Mouse (Mus musculus) heart, embryonic 12.5 days (tissue): ENCODE measurements around the gene Lrrc74b. TPM values are rescaled to one million over a fixed set of nuclear protein-coding genes. Genes with fewer than 3 reads are reported as not detected.

Source experiments
- ATAC-seq: fragments of 200-750 bp; cut with Nextera tagmentation; 2 replicates; pipeline ENCODE4 v1.8.0; 2017; ENCODE audit warnings: moderate TSS enrichment, moderate library complexity; ENCODE audit not compliant: insufficient number of reproducible peaks, low FRiP score
- H3K27ac ChIP-seq: fragments of 300-500 bp; sonication (generic); 2 replicates; pipeline ENCODE4 v1.5.1; 2016; ENCODE audit warnings: mild to moderate bottlenecking, moderate library complexity; ENCODE audit not compliant: poor library complexity, severe bottlenecking
- H3K27me3 ChIP-seq: fragments of 300-500 bp; sonication (generic); replicated peaks from 2 replicates; pipeline ENCODE4 v1.6.1; 2016; ENCODE audit warnings: mild to moderate bottlenecking, moderate library complexity
- H3K36me3 ChIP-seq: fragments of 300-500 bp; sonication (generic); 2 replicates; pipeline ENCODE4 v1.6.1; 2016; ENCODE audit warnings: mild to moderate bottlenecking, moderate library complexity
- H3K4me1 ChIP-seq: fragments of 300-500 bp; sonication (generic); replicated peaks from 2 replicates; pipeline ENCODE4 v1.6.1; 2016; ENCODE audit warnings: mild to moderate bottlenecking
- H3K4me2 ChIP-seq: fragments of 300-500 bp; sonication (generic); 2 replicates; pipeline ENCODE4 v1.6.1; 2016; ENCODE audit warnings: mild to moderate bottlenecking, moderate library complexity
- H3K4me3 ChIP-seq: fragments of 300-500 bp; sonication (generic); 2 replicates; pipeline ENCODE4 v1.5.1; 2016; ENCODE audit warnings: mild to moderate bottlenecking
- H3K9ac ChIP-seq: fragments of 300-500 bp; sonication (generic); 2 replicates; pipeline ENCODE4 v1.6.1; 2016; ENCODE audit warnings: mild to moderate bottlenecking, moderate library complexity
- H3K9me3 ChIP-seq: fragments of 300-500 bp; sonication (generic); replicated peaks from 2 replicates; pipeline ENCODE4 v1.6.1; 2016; ENCODE audit warnings: mild to moderate bottlenecking, moderate library complexity
- WGBS: fragments of 180-500 bp; shearing (Covaris S2); methylation state at CpG from one replicate; pipeline ENCODE4 v1.1.7; 2016; 5-methylcytosine and 5-hydroxymethylcytosine counted together
- polyA plus RNA-seq: library from polyadenylated mRNA; unstranded; fragments of >200 nt; fragmentation: Nextera tagmentation; extraction: Ambion mirVana; gene quantifications from 2 replicates; pipeline ENCODE4 v1.2.1, GENCODE M21; 2016

Gene Lrrc74b
- polyA plus RNA-seq, 1 experiment from 2014 or later = 0.23 TPM

DNA sequence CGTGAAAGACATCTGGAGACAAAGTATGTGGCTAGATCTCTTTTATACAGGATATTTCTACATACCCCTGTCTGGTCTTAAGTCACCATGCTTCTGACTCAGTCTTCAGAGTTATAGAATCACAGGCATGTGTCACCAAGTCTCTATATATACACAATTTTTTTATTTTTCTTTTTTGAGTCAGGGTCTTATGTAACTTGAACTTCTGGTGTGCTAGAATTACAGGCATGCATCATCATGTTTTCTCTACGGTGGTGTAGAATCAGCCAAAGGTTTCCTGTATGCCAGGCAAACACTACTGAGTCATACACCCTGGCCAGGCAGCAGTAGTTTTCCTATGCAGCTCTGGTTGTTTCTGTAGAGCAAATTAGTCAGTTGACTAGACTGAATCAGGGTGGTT lies 18.4 kb downstream of the Lrrc74b start:
- 56% methylated on average over 2 of the region's 2 CpGs for WGBS
- ATAC-seq = no peak
- no peaks in the 10 kb centered on the region for H3K36me3 ChIP-seq
- H3K27me3 ChIP-seq = peaks cover 14% of the 10 kb centered on the region
- no peaks in the 10 kb centered on the region for H3K4me1 ChIP-seq
- H3K27ac ChIP-seq = no peak overlapping the region
- no peak overlapping the region for H3K4me2 ChIP-seq
- H3K4me3 ChIP-seq = no peak overlapping the region
- no peaks in the 10 kb centered on the region; the same call in 1 of the 2 replicates for H3K9me3 ChIP-seq
- no peak overlapping the region for H3K9ac ChIP-seq

DNA sequence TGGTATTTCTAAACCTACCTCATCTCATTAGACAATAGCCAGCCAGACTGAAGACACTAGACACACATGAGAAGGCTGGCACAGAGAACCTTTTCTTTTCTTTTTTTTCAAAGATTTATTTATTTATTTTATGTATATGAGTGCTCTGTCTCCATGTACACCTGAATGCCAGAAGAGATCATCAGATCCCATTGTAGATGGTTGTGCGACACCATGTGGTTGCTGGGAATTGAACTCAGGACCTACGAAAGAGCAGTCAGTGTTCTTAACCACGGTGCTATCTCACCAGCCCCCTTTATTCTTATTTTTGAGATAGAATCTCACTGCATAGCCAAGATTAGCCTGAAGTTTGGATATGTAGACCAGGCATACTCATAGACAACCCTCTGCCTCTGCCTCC lies 24.5 kb downstream of the Lrrc74b start:
- ATAC-seq = no peak
- no peak overlapping the region for H3K9ac ChIP-seq
- H3K27me3 ChIP-seq = peaks cover 14% of the 10 kb centered on the region
- peaks cover 3% of the 10 kb centered on the region; the same call in 1 of the 2 replicates for H3K4me1 ChIP-seq
- 0 out of 2 replicates have a peak, but pooled peaks cover 2% of the 10 kb centered on the region for H3K9me3 ChIP-seq
- 80% methylated on average over 3 of the region's 3 CpGs for WGBS
- H3K4me2 ChIP-seq = no peak overlapping the region
- no peaks in the 10 kb centered on the region for H3K36me3 ChIP-seq
- no peak overlapping the region for H3K27ac ChIP-seq
- no peak overlapping the region for H3K4me3 ChIP-seq

DNA sequence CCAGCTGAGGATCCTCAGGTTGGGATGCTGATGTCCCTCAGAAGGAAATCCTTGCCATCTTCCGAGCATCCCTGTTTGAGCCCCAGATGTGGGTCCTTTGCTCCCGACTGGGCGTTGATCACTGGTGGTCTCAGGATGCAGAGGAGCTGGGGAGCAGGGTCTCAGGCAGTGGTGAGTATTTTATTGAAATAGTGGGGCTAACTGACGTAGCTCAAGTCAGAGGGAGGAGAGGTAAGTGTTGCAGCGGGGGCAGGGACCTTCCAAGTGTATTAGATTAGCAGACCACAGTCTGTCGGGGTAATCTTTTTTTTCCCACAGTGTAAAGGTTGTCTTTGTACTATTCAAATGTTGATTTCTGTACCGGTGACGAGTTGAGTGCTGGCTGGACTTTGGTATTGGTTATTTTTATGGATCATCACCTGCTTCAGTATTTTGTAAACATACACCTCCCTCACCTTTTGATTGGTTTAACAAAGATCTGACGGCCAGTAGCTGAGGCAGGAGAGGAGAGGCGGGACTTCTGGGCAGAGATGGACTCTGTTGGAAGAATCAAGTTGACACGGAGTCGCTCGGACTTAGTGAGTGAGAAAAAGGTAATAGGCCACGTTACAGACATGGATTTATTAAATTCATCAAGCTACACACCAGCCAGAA lies 28.2 kb downstream of the Lrrc74b start:
- no peak for ATAC-seq
- H3K4me2 ChIP-seq = no peak overlapping the region
- WGBS = 59% methylated on average over 14 of the region's 14 CpGs
- peaks cover 11% of the 10 kb centered on the region for H3K36me3 ChIP-seq
- peaks cover 16% of the 10 kb centered on the region for H3K4me1 ChIP-seq
- 0 out of 2 replicates have a peak, but pooled peaks cover 2% of the 10 kb centered on the region for H3K9me3 ChIP-seq
- H3K27ac ChIP-seq = no peak overlapping the region
- H3K9ac ChIP-seq = no peak overlapping the region
- no peak overlapping the region for H3K4me3 ChIP-seq
- H3K27me3 ChIP-seq = no peaks in the 10 kb centered on the region

DNA sequence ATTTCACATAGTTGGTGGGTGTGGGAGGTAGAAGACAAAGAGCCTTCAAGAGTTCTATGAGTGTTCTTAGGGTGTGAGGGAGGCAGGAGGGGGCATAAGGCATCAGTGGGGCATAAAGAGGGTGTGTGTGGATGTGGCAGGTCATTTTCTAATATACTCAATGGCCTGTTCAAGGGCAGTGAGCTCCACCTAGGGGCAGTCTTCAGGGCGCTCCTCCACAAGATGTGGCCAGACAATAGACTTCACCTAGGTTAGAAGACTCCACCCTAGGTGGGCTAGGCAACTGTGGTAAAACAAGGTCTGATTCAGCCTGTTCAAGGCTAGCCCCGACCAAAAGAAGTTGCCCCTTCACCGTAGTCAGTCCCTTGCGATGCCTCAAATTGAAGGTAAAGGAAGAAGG lies 28.8 kb downstream of the Lrrc74b start:
- no peak overlapping the region for H3K4me2 ChIP-seq
- H3K9me3 ChIP-seq = 0 out of 2 replicates have a peak, but pooled peaks cover 2% of the 10 kb centered on the region
- no peak overlapping the region for H3K27ac ChIP-seq
- H3K9ac ChIP-seq = no peak overlapping the region
- H3K4me1 ChIP-seq = peaks cover 16% of the 10 kb centered on the region
- H3K4me3 ChIP-seq = no peak overlapping the region
- peaks cover 16% of the 10 kb centered on the region for H3K36me3 ChIP-seq
- no peak for ATAC-seq
- 40% methylated on average over 4 of the region's 4 CpGs for WGBS
- no peaks in the 10 kb centered on the region for H3K27me3 ChIP-seq

DNA sequence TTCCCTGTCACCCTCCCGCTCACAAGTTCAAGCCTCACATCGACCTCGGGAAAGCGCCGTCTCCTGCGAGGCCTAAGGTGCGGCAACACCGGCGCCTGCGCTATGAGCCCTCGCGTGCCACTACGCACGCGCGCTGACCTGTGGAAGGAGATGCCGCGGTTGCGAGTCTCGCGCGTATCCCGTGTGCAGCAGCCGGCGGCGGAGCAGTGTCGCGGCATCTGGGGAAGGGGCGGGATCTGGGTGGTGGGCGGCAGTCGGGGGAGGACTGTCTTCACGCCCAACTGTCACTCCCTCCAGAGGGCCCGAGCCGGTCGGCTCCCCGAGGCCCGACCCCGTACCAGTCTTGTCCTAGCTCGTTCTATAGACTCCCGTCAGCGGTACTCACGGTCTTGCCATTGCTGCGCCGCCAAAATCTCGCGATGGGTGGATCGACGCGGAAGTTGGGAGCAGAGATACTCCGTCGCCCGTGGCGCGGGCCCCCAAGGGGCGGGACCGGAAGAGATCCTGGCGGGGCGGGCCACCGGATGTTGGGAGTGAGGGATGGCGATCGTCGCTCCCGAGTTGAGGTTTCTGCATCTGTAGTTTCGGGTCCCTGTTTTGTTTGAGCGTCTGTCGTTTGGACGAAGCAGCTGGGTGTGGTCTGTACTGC lies 30.3 kb downstream of the Lrrc74b start, which contains the start of gene Thap7:
Gene Thap7 (minus strand): TSS at position 497 of the 649 bp plus-strand sequence.
- Histone ChIP-seq H3K4me1 (peaks cover 16% of the 10 kb centered on the region), H3K36me3 (peaks cover 31% of the 10 kb centered on the region), H3K9ac (peak within 1 kb of the TSS; percentile 85), H3K27ac (peak within 1 kb of the TSS; percentile 92), H3K4me2 (peak within 1 kb of the TSS; percentile 90), H3K27me3 (no peaks in the 10 kb centered on the region), H3K4me3 (peak within 1 kb of the TSS; percentile 70), H3K9me3 (no peaks in the 10 kb centered on the region)
- WGBS = under 1% methylated on average over 67 of the region's 67 CpGs
- peak; percentile 96 for ATAC-seq

DNA sequence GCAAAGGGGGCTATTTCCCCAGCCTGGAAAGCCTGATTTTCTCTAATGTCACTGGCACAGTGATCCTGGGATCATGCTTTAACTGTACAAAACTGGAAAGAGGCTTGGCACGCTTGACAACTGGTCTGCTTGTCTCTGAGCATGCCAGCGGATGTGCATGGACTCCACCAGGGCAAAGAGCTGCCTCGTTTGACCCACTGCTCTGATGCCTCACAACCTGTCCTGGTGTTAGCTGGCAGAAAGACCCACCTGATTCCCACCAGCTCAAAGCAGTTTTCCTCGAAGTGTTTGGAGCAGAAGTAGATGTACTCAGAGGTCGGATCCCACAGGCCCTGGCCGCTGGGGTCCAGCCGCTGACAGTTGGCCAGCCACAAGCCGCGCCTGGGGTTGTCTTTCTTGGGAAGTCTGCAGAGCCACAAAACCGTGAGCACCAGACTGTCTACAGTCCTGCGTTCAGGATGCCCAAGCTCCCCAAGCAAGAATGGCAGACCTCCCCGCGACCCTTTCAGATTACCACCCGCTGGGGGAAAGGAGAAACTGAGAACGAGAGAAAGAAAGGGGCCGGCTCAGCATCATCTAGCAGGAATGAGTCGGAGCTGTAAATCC lies 31.0 kb downstream of the Lrrc74b start:
- H3K27me3 ChIP-seq = no peaks in the 10 kb centered on the region
- 16% methylated on average over 17 of the region's 17 CpGs for WGBS
- H3K4me3 ChIP-seq = peak overlapping the region; percentile 70
- peak overlapping the region; percentile 92 for H3K27ac ChIP-seq
- H3K36me3 ChIP-seq = peaks cover 38% of the 10 kb centered on the region
- H3K4me1 ChIP-seq = peaks cover 16% of the 10 kb centered on the region
- H3K9ac ChIP-seq = peak overlapping the region; percentile 85
- no peak for ATAC-seq
- H3K9me3 ChIP-seq = no peaks in the 10 kb centered on the region
- H3K4me2 ChIP-seq = peak overlapping the region; percentile 90

DNA sequence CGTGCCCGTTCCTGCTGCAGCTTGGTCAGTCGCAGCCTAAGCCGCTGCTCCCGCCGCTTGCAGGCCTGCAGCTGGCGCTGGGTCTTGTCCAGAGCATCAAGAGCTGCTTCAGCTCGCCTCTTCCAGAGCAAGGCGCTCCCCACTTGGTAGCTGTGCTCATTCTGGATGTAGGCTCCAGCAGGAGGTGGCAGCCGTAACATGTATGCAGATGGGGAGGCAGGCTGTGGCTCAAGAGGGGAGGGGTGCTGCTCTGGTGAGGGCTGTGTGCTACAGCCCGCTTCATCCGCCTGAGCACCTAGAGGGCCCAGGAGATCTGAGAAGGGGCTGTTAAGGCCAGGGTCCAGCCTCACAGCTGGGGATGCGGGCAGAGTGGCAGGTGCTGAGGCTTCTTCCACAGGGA lies 32.8 kb downstream of the Lrrc74b start:
- no peak overlapping the region for H3K9ac ChIP-seq
- H3K27ac ChIP-seq = no peak overlapping the region
- no peak for ATAC-seq
- peaks cover 53% of the 10 kb centered on the region for H3K36me3 ChIP-seq
- 88% methylated on average over 13 of the region's 13 CpGs for WGBS
- H3K27me3 ChIP-seq = no peaks in the 10 kb centered on the region
- H3K4me1 ChIP-seq = peaks cover 16% of the 10 kb centered on the region
- H3K9me3 ChIP-seq = no peaks in the 10 kb centered on the region
- no peak overlapping the region for H3K4me3 ChIP-seq
- H3K4me2 ChIP-seq = no peak overlapping the region

DNA sequence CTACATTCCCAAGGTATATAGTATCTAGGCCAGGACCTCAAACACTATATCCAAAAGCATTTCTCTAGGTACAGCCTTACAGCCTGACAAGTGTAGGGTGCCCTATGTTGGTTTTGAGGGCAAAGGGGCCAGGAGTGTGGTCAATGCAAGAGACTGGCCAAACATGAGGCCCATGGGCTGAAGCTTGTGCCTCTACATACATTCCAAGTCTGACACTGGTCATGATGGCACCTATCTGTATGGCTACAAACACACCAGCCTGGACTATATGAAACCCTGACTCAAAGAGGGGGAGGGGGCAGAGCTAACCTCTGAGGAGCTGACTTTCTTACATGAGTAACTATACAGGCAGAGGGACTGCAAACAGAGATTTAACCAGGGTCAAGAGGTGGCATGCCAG lies 33.4 kb downstream of the Lrrc74b start:
- Histone ChIP-seq H3K27ac (no peak overlapping the region), H3K4me3 (no peak overlapping the region), H3K36me3 (peaks cover 60% of the 10 kb centered on the region), H3K27me3 (no peaks in the 10 kb centered on the region), H3K4me1 (peaks cover 16% of the 10 kb centered on the region), H3K9ac (no peak overlapping the region), H3K4me2 (no peak overlapping the region), H3K9me3 (no peaks in the 10 kb centered on the region)
- ATAC-seq = no peak

DNA sequence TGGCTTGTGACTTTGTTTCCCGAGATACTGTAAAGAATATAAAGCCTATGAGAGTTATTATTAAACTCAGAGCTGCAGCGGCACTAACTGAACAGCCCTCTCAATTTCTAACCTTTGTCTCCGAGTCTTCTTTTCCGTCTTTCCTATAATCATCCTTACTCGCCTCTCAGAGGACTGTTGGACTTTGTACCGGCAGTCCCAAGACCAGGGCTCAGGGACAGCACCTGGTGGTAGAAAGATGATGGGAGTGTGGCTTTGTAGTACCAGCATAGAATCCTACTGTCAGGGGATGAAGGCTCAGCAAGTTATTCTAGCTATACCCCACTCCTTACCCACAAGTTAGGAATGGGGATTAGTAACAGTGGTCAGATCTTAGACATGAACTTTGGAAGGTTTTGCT lies 34.8 kb downstream of the Lrrc74b start:
- Histone ChIP-seq H3K4me1 (peaks cover 10% of the 10 kb centered on the region), H3K4me3 (no peak overlapping the region), H3K27me3 (no peaks in the 10 kb centered on the region), H3K4me2 (no peak overlapping the region), H3K36me3 (peaks cover 74% of the 10 kb centered on the region), H3K27ac (no peak overlapping the region), H3K9me3 (no peaks in the 10 kb centered on the region), H3K9ac (no peak overlapping the region)
- WGBS = 91% methylated on average over 6 of the region's 6 CpGs
- ATAC-seq = no peak

DNA sequence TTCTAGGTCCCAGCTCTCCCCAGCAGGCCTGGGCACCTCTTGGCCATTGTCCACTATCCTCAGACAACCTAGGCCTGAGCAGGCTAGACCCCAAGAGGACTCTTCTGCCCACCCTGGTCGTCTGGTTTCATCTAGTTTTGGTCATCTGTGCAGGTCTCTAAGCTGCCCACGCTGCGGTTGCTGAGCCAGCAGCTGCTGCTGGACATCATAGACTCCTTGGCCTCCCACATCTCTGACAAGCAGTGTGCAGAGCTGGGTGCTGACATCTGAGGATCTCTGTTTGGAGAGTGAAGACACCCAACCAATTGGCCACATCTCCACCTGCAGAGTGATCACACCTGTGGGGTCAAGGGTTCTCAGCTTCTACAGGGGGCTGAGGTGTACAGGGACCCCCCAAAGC lies 35.5 kb downstream of the Lrrc74b start:
- peaks cover 10% of the 10 kb centered on the region for H3K4me1 ChIP-seq
- no peak overlapping the region for H3K4me2 ChIP-seq
- no peak overlapping the region for H3K4me3 ChIP-seq
- H3K27me3 ChIP-seq = no peaks in the 10 kb centered on the region
- 81% methylated on average over 3 of the region's 3 CpGs for WGBS
- H3K9me3 ChIP-seq = no peaks in the 10 kb centered on the region
- H3K27ac ChIP-seq = no peak overlapping the region
- peaks cover 81% of the 10 kb centered on the region for H3K36me3 ChIP-seq
- no peak for ATAC-seq
- no peak overlapping the region for H3K9ac ChIP-seq

DNA sequence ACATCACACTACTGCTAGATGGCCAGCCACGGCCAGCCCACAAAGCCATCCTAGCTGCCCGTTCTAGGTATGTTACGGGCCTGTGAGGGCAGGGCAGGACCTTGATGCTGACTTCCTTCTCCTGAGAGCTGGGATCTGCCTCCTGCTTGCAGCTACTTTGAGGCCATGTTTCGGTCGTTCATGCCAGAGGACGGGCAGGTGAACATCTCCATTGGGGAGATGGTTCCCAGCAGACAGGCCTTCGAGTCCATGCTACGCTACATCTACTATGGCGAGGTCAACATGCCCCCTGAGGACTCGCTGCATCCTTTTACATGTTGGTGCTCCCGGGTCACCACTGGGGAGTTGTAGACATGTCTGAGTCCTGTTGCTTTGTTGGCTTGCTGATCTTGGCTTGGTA lies 36.9 kb downstream of the Lrrc74b start:
- Histone ChIP-seq H3K27me3 (no peaks in the 10 kb centered on the region), H3K9ac (no peak overlapping the region), H3K27ac (no peak overlapping the region), H3K36me3 (peaks cover 95% of the 10 kb centered on the region), H3K9me3 (no peaks in the 10 kb centered on the region), H3K4me3 (no peak overlapping the region), H3K4me2 (no peak overlapping the region), H3K4me1 (no peaks in the 10 kb centered on the region)
- WGBS = 93% methylated on average over 11 of the region's 11 CpGs
- no peak for ATAC-seq
